ENCODE assay signal across 19 mouse cellular contexts in genomic region chr15:93287628-93288027, GRCm38 (mm10). TPM values are rescaled to one million over a fixed set of nuclear protein-coding genes. Genes with fewer than 3 reads are reported as not detected.
DNase-seq lines count a peak whose midpoint lies in the region; ATAC-seq and TF ChIP-seq lines count a peak whose summit lies in the region.
"Had no signal": no experiment of that assay in that cellular context is flagged by ENCODE, and none has a peak within 500 bp of the region (broad histone marks: within the 10 kb centered on the region; RNA-seq: fewer than 3 reads in every experiment).

No protein-coding gene starts in this region.

- H3K79me2 ChIP-seq in MEL (ENCODE audit: control insufficient read depth, insufficient read depth, low read length, poor library complexity) = no peaks in the 10 kb centered on the region

- H3K27me3 ChIP-seq in MEL (ENCODE audit: control insufficient read depth in 1 of 2, insufficient read depth in 2 of 2, low read length in 2 of 2) = no peaks in the 10 kb centered on the region
- H3K27me3 ChIP-seq: CH12.LX; embryonic facial prominence, embryonic 12.5 days; forebrain, embryonic 15.5 days; heart, embryonic 13.5 days; hindbrain, embryonic 13.5 days; intestine, embryonic 15.5 days had no signal

- TF ChIP-seq EP300 in MEL (IDR thresholded peaks at IDR 0.05; ENCODE audit: low read depth in 1 of 2, low read length in 2 of 2) = peak; percentile 42 to 66; a peak in 3 of 4 replicates

- TF ChIP-seq POLR2A in MEL (IDR thresholded peaks at IDR 0.05; ENCODE audit: control insufficient read depth in 1 of 2, insufficient read depth in 1 of 2, low read depth in 1 of 2, low read length in 2 of 2, poor library complexity in 1 of 2) = no peak

- H3K9ac ChIP-seq in MEL (ENCODE audit: control insufficient read depth, low read depth, low read length, poor library complexity, severe bottlenecking) = no peak overlapping the region
- H3K9ac ChIP-seq: embryonic facial prominence, embryonic 12.5 days; forebrain, embryonic 15.5 days; heart, embryonic 13.5 days; hindbrain, embryonic 13.5 days; intestine, embryonic 15.5 days had no signal

- H3K4me3 ChIP-seq in MEL (ENCODE audit: control insufficient read depth in 1 of 2, insufficient read depth in 1 of 2, low read depth in 2 of 2, low read length in 2 of 2) = no peak overlapping the region
- H3K4me3 ChIP-seq: embryonic facial prominence, embryonic 12.5 days; forebrain, embryonic 15.5 days; heart, embryonic 13.5 days; hindbrain, embryonic 13.5 days; intestine, embryonic 15.5 days had no signal

- peak; percentile 59 for DNase-seq in MEL (ENCODE audit: low read depth, low spot score)
- DNase-seq in cerebellum, adult 9-11 months = no peak
- no peak for DNase-seq in gastrocnemius, adult 8-10 months (ENCODE audit: low spot score in 2 of 2)
- no peak for DNase-seq in B cell, adult 2 months
- DNase-seq: adrenal gland, postnatal 10 days; cerebellum, adult 2 months; cerebellum, postnatal 14 days; gastrocnemius, postnatal 10 days; heart, postnatal 36 days; kidney, adult 18-20 months had no signal

- ATAC-seq in granulocyte monocyte progenitor cell, adult 5-6 weeks (replicated peaks; ENCODE audit: poor library complexity, severe bottlenecking) = peak; percentile 95
- peak; percentile 75 for ATAC-seq in megakaryocyte progenitor cell, adult 5-6 weeks (replicated peaks; ENCODE audit: poor library complexity)
- ATAC-seq: forebrain, embryonic 15.5 days; hindbrain, postnatal 0 days; intestine, embryonic 15.5 days had no signal

- TF ChIP-seq CTCF in MEL (IDR thresholded peaks at IDR 0.05 in 2 of 3, conservative IDR thresholded peaks at IDR 0.05 in 1 of 3; ENCODE audit: control insufficient read depth in 1 of 3, insufficient read depth in 1 of 3, low read depth in 2 of 3, low read length in 3 of 3, poor library complexity in 1 of 3, severe bottlenecking in 1 of 3) = no peak

- peaks cover 3 to 6% of the 10 kb centered on the region in 2 experiments; a peak in 3 of 4 replicates for H3K36me3 ChIP-seq in MEL (ENCODE audit: control insufficient read depth in 1 of 2, insufficient read depth in 2 of 2, low read length in 2 of 2)
- H3K36me3 ChIP-seq: intestine, embryonic 15.5 days had no signal

- H3K27ac ChIP-seq in MEL (ENCODE audit: control insufficient read depth, low read depth, low read length) = 0 out of 2 replicates have a peak overlapping the region, but pooled peaks have one; percentile 24
- H3K27ac ChIP-seq: embryonic facial prominence, embryonic 12.5 days; forebrain, embryonic 15.5 days; heart, embryonic 13.5 days; hindbrain, embryonic 13.5 days; hindbrain, postnatal 0 days; intestine, embryonic 15.5 days had no signal

- H3K9me3 ChIP-seq in MEL (replicated peaks; ENCODE audit: insufficient read depth, low read length) = no peaks in the 10 kb centered on the region
- H3K9me3 ChIP-seq: embryonic facial prominence, embryonic 12.5 days; forebrain, embryonic 15.5 days; heart, embryonic 13.5 days; hindbrain, embryonic 13.5 days; intestine, embryonic 15.5 days had no signal

- TF ChIP-seq RAD21 in MEL (IDR thresholded peaks at IDR 0.05; ENCODE audit: low read depth, low read length) = no peak

- peaks cover 0 to 12% of the 10 kb centered on the region in 2 experiments; a peak in 2 of 4 replicates for H3K4me1 ChIP-seq in MEL (ENCODE audit: control insufficient read depth in 1 of 2, insufficient read depth in 2 of 2, low read length in 2 of 2)
- H3K4me1 ChIP-seq: embryonic facial prominence, embryonic 12.5 days; forebrain, embryonic 15.5 days; heart, embryonic 13.5 days; intestine, embryonic 15.5 days had no signal

TF ChIP-seq in MEL, 35 proteins besides CTCF, POLR2A, EP300 and RAD21:
- TF ChIP-seq CHD2 (IDR thresholded peaks at IDR 0.05; ENCODE audit: low read length) (no peak), GABPA (IDR thresholded peaks at IDR 0.05; ENCODE audit: low read depth, low read length) (no peak), BHLHE40 (IDR thresholded peaks at IDR 0.05; ENCODE audit: borderline replicate concordance, low read depth, low read length) (no peak), CHD1 (IDR thresholded peaks at IDR 0.05; ENCODE audit: low read depth, low read length) (no peak), SIN3A (IDR thresholded peaks at IDR 0.05; ENCODE audit: low read length) (no peak), GATA1 (IDR thresholded peaks at IDR 0.05; ENCODE audit: low read depth, low read length) (peak; percentile 74), TCF12 (IDR thresholded peaks at IDR 0.05; ENCODE audit: low read depth, low read length) (no peak), ELF1 (IDR thresholded peaks at IDR 0.05; ENCODE audit: low read depth, low read length) (no peak)

RNA-seq across cellular contexts. Expression of gene Gxylt1, which starts 12.6 kb away (rescaled TPM):
- 5.3 and 6.0 TPM in 2 replicates for total RNA-seq in MEL (2012; rRNA removed)
- 10 to 100 TPM in 1 of 2 experiments, 1 to 10 TPM in 1; 9.9 to 48.9 TPM for polyA plus RNA-seq in MEL (2012; ENCODE audit: insufficient read depth in 1 of 2, insufficient read length in 2 of 2, low read depth in 1 of 2, low replicate concordance in 2 of 2, missing spikeins in 1 of 2)
- 19.9 and 23.6 TPM in 2 replicates for total RNA-seq in granulocyte monocyte progenitor cell, adult 5-6 weeks (2014; fragmentation: Nextera tagmentation)
- 33.4 and 33.6 TPM in 2 replicates for total RNA-seq in granulocyte monocyte progenitor cell, adult 5-6 weeks (2017)
- total RNA-seq in megakaryocyte progenitor cell, adult 5-6 weeks (2015) = 24.4 and 26.4 TPM in 2 replicates
- 36.5 and 42.5 TPM in 2 replicates for total RNA-seq in megakaryocyte progenitor cell, adult 5-6 weeks (2017)
- total RNA-seq in gastrocnemius, adult 8-10 months (2022) = 1 to 10 TPM; 5.0 to 7.5 (median 6.5) TPM

RNA-seq across cellular contexts. Expression of gene Yaf2, which starts 49.1 kb away (rescaled TPM):
- 37.7 and 39.7 TPM in 2 replicates for total RNA-seq in MEL (2012; rRNA removed)
- 10 to 100 TPM in 1 of 2 experiments, not detected in 1; 50.7 TPM for polyA plus RNA-seq in MEL (2012; ENCODE audit: insufficient read depth in 1 of 2, insufficient read length in 2 of 2, low read depth in 1 of 2, low replicate concordance in 2 of 2, missing spikeins in 1 of 2)
- 26.3 and 38.2 TPM in 2 replicates for total RNA-seq in granulocyte monocyte progenitor cell, adult 5-6 weeks (2014; fragmentation: Nextera tagmentation)
- total RNA-seq in granulocyte monocyte progenitor cell, adult 5-6 weeks (2017) = 26.6 and 31.5 TPM in 2 replicates
- 50.3 and 63.2 TPM in 2 replicates for total RNA-seq in megakaryocyte progenitor cell, adult 5-6 weeks (2015)
- 25.0 and 30.3 TPM in 2 replicates for total RNA-seq in megakaryocyte progenitor cell, adult 5-6 weeks (2017)
- 10 to 100 TPM; 20.6 to 26.8 (median 23.3) TPM for total RNA-seq in gastrocnemius, adult 8-10 months (2022)
